Mouse (Mus musculus) layer of hippocampus, postnatal 36 days (tissue): ENCODE measurements around the gene Pigz. TPM values are rescaled to one million over a fixed set of nuclear protein-coding genes. Genes with fewer than 3 reads are reported as not detected.

Experiments used
- microRNA-seq, 2 experiments: library from miRNA; unstranded; fragments of <30 nt; microRNA quantifications; one replicate each; pipeline ENCODE4 v1.2.0; 2021
- total RNA-seq, 2 experiments: library from RNA; stranded (reverse); gene quantifications; 2 replicates each; pipeline ENCODE4 v1.2.3; 2021

Gene Pigz
- total RNA-seq, 2 experiments from 2014 or later, result 15.5 to 19.6 TPM

Small RNAs within 50 kb of the gene (microRNA-seq; reads per million reads assigned to microRNA genes)
- 0 reads per million in 2 experiments for gene Gm26269

Other genes starting within 250 kb of the Pigz start
- under 1 TPM; 0.12 to 0.15 TPM for gene Meltf, start 55.0 kb upstream of the Pigz start, total RNA-seq
- gene 0610012G03Rik, start 14.6 kb downstream of the Pigz start, total RNA-seq, result 10 to 100 TPM; 42.3 to 46.3 TPM
- 10 to 100 TPM; 51.5 to 53.2 TPM for gene Ncbp2, start 14.7 kb downstream of the Pigz start, total RNA-seq
- gene Senp5, start 69.4 kb downstream of the Pigz start, total RNA-seq, result 10 to 100 TPM; 37.2 to 38.6 TPM
- 10 to 100 TPM; 29.1 to 30.8 TPM for gene Pak2, start 145.5 kb downstream of the Pigz start, total RNA-seq
- 10 to 100 TPM; 26.7 to 28.0 TPM for gene Pigx, start 165.9 kb downstream of the Pigz start, total RNA-seq
- gene Cep19, start 165.9 kb downstream of the Pigz start, total RNA-seq, result 10 to 100 TPM; 63.0 to 63.9 TPM
- gene Nrros, start 231.7 kb downstream of the Pigz start, total RNA-seq, result 10 to 100 TPM in 1 of 2 experiments, 1 to 10 TPM in 1; 8.9 to 11.9 TPM
- gene Bex6, start 246.0 kb downstream of the Pigz start, total RNA-seq, result not detected